Mouse (Mus musculus) lung, adult 2 months (tissue): ENCODE results near the gene Akap14. TPM values are rescaled to one million over a fixed set of nuclear protein-coding genes. Genes with fewer than 3 reads are reported as not detected.
"Not testable (repeated sequence)": the region's sequence is repeated elsewhere in the genome, so short reads cannot be mapped to it uniquely, and the experiment has no call there.

ENCODE experiments used
- DNase-seq: peaks from one replicate; pipeline ENCODE4 v3.0.0; 2022
- H3K4me1 ChIP-seq: fragments of 200-500 bp; 2 replicates; pipeline ENCODE4 v1.6.1; 2011; ENCODE audit warnings: low read length; ENCODE audit not compliant: control insufficient read depth, insufficient read depth
- H3K4me3 ChIP-seq: fragments of 200-500 bp; replicated peaks from 2 replicates; pipeline ENCODE3; 2011; ENCODE audit warnings: low read depth, mild to moderate bottlenecking, control low read depth, low read length; ENCODE audit errors: extremely low read depth
- CTCF ChIP-seq: fragments of 200-500 bp; IDR thresholded peaks from 2 replicates; pipeline ENCODE4 v1.5.1; 2011; ENCODE audit warnings: mild to moderate bottlenecking, low read length, control low read depth; ENCODE audit not compliant: insufficient read depth
- POLR2A ChIP-seq: fragments of 200-500 bp; IDR thresholded peaks from 2 replicates; pipeline ENCODE4 v1.6.1; 2011; ENCODE audit warnings: low read depth, mild to moderate bottlenecking, control low read depth, low read length, borderline replicate concordance; ENCODE audit errors: extremely low read depth
- WGBS: fragments of 180-500 bp; shearing (Covaris S2); methylation state at CpG from one replicate; pipeline ENCODE4 v1.1.7; 2018; 5-methylcytosine and 5-hydroxymethylcytosine counted together
- polyA plus RNA-seq: library from polyadenylated mRNA; depleted of rRNA; stranded (reverse); fragments of >200 nt; gene quantifications from 2 replicates; pipeline ENCODE4 v1.2.3, GENCODE M21; 2012; rRNA removed

The Akap14 gene
- polyA plus RNA-seq, result 4.0 and 4.4 TPM in 2 replicates

- Histone ChIP-seq H3K4me3 (no peak within 1 kb of the TSS), H3K4me1 (no peaks in the 10 kb centered on the region)
- no peak for DNase-seq
- TF ChIP-seq POLR2A, result no peak
- no peak for TF ChIP-seq CTCF
- WGBS, result 52% methylated on average over 5 of the region's 5 CpGs
These were observed at the start of gene Akap14 for GRCm38 (mm10) chrX:37168742-37169141. TSS of gene Akap14 (minus strand) at chrX:37168842.

GRCm38 (mm10) chrX:37210941-37211340 lies 42.3 kb upstream of the Akap14 start, which contains the start of gene Gm9:
TSS of gene Gm9 (minus strand) at chrX:37211041.
- DNase-seq, result no peak
- 79% methylated on average over 10 of the region's 10 CpGs for WGBS
- no peak for TF ChIP-seq CTCF
- TF ChIP-seq POLR2A, result no peak
- H3K4me3 ChIP-seq, result no peak within 1 kb of the TSS
- no peaks in the 10 kb centered on the region for H3K4me1 ChIP-seq

- Histone ChIP-seq H3K4me3 (no peak overlapping the region), H3K4me1 (no peaks in the 10 kb centered on the region)
- DNase-seq, result no peak
- WGBS, result 44% methylated on average over 8 of the region's 8 CpGs
- TF ChIP-seq CTCF (no peak), POLR2A (no peak)
These were observed 30.0 kb upstream of the Akap14 start for GRCm38 (mm10) chrX:37198676-37199075.

- 35% methylated on average over 28 of the region's 28 CpGs for WGBS
- Histone ChIP-seq H3K4me1 (no peaks in the 10 kb centered on the region), H3K4me3 (peak overlapping the region; percentile 84)
- TF ChIP-seq POLR2A, result no peak
- no peak for TF ChIP-seq CTCF
- DNase-seq, result no peak
These were observed 23.2 kb upstream of the Akap14 start for GRCm38 (mm10) chrX:37191744-37192379.

GRCm38 (mm10) chrX:37191105-37191743 lies 22.6 kb upstream of the Akap14 start, which contains the start of the genes Ndufa1 and Rnf113a1:
TSS of gene Ndufa1 (minus strand) at chrX:37191163.
TSS of gene Rnf113a1 (plus strand) at chrX:37191245.
- peak; percentile 78 for DNase-seq
- 32% methylated on average over 63 of the region's 63 CpGs for WGBS
- TF ChIP-seq CTCF (no peak), POLR2A (no peak)
- H3K4me1 ChIP-seq, result no peaks in the 10 kb centered on the region
- peak within 1 kb of the TSS; percentile 84 for H3K4me3 ChIP-seq

- TF ChIP-seq CTCF (no peak), POLR2A (no peak)
- WGBS, result 33% methylated on average over 20 of the region's 20 CpGs
- H3K4me1 ChIP-seq, result no peaks in the 10 kb centered on the region
- H3K4me3 ChIP-seq, result peak overlapping the region; percentile 84
- no peak for DNase-seq
These were observed 22.1 kb upstream of the Akap14 start for GRCm38 (mm10) chrX:37190755-37191104.

GRCm38 (mm10) chrX:37184401-37184800 lies 15.8 kb upstream of the Akap14 start:
- H3K4me3 ChIP-seq, H3K4me1 ChIP-seq, DNase-seq: not testable (repeated sequence)
- 44% methylated on average over 8 of the region's 8 CpGs for whole genome bisulfite sequencing

GRCm38 (mm10) chrX:37167085-37167484 lies 1.6 kb downstream of the Akap14 start:
- H3K4me3 ChIP-seq, result no peak overlapping the region

GRCm38 (mm10) chrX:37163115-37163514 lies 5.5 kb downstream of the Akap14 start:
- WGBS, result 80% methylated on average over 18 of the region's 18 CpGs
- Histone ChIP-seq H3K4me3 (no peak overlapping the region), H3K4me1 (no peaks in the 10 kb centered on the region)
- no peak for DNase-seq
- no peak for TF ChIP-seq CTCF
- no peak for TF ChIP-seq POLR2A

More at GRCm38 (mm10) chrX:37167085-37167484, 1.6 kb downstream of the Akap14 start:
- 44% methylated on average over 3 of the region's 3 CpGs for WGBS
- peak; percentile 5 for DNase-seq
- TF ChIP-seq CTCF (peak; percentile 24; the same call in 1 of the 2 replicates), POLR2A (no peak)
- H3K4me1 ChIP-seq, result no peaks in the 10 kb centered on the region

- 63% methylated on average over 10 of the region's 10 CpGs for WGBS
- no peak for TF ChIP-seq POLR2A
- no peak for TF ChIP-seq CTCF
- no peaks in the 10 kb centered on the region for H3K4me1 ChIP-seq
- H3K4me3 ChIP-seq, result no peak overlapping the region
- no peak for DNase-seq
These were observed 7.5 kb downstream of the Akap14 start for GRCm38 (mm10) chrX:37161169-37161568.
